Mouse (Mus musculus): Measurements from ENCODE around the gene Nsd1.
"Not testable (repeated sequence)": the region's sequence is repeated elsewhere in the genome, so short reads cannot be mapped to it uniquely, and the experiment has no call there.

Nsd1 gene

GRCm38 (mm10) chr13:55190121-55190868 lies 19.3 kb upstream of the Nsd1 start:
- DNase-seq (ENCODE audit: low spot score): peak; percentile 98

DNA sequence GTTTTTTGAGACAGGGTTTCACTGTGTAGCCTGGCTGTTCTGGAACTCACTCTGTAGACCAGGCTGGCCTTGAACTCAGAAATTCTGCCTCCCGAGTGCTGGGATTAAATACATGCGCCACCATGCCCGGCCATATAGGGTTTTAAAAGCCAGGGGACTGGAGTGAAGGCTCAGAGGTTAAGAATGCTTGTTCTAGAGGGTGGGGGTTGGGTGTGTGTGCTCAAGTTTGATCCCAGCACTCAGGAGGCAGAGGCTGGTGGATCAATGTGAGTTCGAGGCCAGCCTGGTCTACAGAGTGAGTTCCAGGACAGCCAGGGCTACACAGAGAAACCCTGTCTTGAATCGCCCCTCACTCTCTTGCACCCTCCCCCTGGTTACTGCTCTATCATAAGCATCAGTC lies 18.0 kb upstream of the Nsd1 start:
- DNase-seq (ENCODE audit: low spot score): no peak

DNA sequence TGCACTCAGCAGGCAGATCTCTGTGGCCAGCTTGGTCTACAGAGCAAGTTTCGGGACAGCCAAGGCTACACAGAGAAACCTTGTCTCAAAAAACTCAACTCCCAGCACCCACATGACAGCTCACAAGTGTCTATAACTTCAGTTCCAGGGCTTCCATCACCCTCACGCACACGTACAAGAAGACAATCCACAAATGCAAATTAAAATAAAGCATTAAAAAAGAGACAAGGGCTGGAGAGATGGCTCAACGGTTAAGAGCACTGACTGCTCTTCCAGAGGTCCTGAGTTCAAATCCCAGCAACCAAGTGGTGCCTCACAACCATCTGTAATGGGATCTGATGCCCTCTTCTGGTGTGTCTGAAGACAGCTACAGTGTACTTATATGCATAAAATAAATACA lies 6.8 kb upstream of the Nsd1 start:
- not testable (repeated sequence) for DNase-seq (ENCODE audit: low spot score)

DNA sequence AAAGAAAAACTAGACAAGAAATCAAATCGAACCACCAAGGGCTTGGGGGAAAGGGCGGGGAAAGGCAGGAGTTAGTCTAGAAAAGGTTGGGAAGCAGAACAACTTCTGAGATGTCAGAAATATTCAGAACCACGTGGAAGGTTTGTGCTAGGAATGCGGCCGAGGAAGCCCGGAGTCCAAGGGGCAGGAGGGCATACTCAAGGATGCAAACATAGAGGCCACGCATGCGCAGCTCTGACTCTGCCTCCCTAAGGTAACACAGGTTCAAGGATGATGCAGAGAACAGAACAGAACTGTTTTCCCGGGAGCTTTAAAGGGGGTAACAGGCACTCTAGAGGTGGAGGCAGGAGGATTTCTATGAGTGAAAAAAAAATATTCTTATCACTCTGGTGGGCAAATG lies 5.8 kb upstream of the Nsd1 start:
- DNase-seq (ENCODE audit: low spot score): no peak

GRCm38 (mm10) chr13:55204667-55205389 lies 4.8 kb upstream of the Nsd1 start:
- DNase-seq (ENCODE audit: low spot score): no peak

DNA sequence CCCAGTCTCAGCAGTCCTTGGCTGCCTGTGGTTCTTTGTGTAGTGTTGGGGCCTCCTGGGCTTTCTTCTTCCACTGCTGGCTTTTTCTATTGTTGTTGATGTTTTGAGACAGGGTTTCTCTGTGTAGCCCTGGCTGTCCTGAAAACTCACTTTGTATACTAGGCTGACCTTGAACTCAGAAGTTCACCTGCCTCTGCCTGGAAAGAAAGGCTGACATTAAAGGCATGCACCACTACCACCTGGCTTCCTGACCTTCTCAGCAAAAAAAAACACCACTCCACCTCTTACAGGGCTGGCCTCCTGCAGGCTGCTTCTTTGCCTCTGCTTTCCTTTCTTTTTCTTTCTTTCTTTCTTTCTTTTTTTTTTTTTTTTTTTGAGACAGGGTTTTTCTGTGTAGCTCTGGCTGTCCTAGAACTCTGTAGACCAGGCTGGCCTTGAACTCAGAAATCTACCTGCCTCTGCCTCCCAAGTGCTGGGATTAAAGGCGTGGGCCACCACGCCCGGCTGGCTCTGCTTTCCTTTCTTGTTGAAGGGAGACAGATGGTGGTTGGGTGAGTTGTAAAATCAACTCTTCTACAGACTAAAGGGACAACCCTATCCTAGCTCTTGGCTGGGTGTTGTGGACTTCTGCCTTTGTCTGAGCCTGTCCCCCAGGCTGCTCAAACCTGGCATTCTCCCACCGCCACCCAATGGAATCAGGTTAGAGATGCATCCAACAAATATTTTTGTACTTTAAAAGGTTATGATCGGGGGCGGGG lies 4.0 kb upstream of the Nsd1 start:
- DNase-seq (ENCODE audit: low spot score): no peak

DNA sequence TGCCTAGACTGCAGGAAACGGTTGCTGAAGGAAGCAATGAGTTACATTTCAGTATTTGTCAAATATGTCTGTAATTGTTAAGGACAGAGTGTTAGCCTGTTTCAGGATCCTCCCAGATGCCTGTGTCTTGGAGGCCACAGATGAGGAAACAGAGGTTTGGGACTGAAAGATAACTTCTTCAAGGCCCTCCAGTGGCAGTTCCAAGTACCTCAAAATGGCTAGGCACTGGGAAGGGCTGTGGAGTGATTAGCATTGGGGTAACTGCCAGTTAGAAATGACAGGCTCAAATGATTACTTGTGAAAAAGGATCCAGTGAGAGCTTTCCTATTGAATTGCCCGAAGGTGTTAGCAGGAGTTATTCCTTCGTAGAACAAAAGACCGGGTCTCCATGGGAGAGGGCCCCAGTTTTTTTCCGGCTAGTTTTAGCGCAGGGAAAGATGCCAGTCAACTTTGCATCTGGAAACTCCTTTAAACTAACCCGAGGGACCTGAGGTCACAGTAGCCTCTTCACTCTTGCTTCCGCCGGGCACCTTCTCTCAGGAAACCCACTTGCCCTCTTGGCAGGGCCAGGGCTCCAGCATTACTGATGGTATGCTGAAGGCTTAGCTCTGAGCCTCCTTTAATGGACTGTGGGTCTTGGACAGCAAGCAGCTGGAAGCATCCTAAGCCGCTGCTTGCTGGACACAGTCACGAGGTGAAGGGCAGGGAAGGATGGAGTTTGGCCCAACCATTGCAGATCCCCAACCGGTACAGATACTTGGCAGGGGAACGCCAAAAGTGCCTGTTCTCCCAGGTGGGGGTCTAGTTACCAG lies 539 bp upstream of the Nsd1 start:
- DNase-seq (ENCODE audit: low spot score): no peak

DNA sequence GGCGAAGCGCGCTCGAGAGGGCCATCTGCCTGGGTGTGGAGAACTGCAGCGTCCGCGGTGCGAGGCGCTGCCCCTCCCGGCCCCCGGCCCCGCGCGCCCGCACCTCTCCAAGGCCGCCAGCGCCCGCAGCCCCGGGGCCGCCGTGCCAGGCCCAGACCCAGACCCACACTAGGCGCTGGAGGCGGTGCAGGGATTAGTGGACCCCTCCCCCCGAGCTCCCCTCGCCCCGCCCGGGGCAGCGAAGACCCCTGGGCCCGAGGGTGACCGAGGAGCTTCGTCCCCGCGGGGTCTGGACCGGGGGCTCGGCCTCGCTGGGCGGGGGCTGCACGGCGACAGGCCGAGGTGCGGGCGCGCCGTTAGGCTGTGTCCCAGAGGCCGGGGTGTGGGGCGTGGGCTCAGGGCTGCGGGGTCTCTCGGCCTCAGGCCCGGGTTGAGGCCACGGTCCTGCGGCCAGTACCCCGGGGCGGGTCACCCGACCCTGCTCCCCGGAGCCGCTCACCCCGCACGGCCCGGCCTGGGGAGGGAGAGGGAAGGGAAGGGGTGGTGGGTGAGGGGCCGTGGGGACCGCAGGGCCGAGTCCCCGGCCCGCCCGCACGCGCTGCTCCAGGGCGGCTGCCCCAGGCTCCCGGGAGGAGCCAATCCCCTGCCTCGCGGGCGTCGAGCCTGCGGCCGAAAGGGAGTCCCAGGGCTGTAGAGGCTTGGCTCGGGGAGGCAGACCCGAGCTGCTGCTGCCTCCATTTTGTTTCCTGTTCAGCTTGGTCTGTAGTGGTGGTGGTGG lies 800 bp downstream of the Nsd1 start:
- no peak for DNase-seq (ENCODE audit: low spot score)

DNA sequence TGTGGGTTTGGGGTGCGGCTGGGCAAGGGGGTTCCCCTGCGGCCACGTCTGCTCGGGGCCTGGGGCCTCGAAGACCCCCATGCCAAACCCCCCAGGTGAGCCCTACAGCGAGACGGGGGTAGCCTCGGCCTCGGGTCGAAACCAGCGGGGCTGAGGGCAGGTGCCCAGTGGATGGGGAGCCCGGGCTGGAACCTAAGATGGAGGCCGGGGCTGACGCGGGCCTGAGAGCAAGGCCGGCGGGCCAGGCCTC lies 1.3 kb downstream of the Nsd1 start:
- no peak for DNase-seq (ENCODE audit: low spot score)

DNA sequence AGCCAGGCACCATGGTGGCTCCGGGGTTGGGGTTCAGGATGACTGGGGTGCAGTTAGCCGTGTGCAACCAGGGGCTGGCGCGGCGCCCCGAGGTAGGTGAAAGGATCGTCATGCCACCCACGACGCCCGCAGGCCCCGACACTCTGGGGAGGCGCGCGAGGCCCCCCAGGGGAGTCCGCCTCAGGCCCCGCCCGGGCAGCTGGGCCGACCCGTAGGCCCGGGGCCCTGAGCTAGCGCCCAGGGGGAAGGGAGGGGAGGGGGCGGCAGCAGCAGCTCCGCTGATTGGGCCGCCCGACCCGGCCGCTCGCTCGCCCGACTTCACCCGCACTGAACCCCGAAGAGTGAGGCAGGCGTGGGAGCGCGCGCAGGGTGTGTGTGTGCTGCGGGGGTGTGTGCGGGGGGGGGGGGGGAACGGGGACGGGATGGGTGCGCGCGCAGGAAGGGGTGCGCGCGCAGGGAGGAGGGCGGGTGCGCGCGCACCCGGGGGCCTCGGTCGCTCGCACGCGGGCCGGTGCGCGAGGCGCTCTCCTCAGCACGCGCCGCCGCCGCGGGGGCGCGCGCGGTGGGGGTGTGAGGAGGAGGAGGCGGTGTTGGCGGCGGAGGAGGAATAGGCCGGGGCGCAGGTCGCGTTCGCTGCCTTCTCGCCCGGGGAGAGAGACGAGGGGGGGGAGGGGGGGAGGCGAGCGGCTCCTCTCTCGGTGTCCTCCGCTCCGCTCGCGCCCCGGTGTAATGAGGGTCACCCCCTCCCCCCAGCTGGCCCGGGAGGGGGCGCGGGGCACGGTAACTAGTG lies 1.8 kb downstream of the Nsd1 start:
- no peak for DNase-seq (ENCODE audit: low spot score)

- no peak for DNase-seq (ENCODE audit: low spot score)
Measured at GRCm38 (mm10) chr13:55212011-55212360, 2.4 kb downstream of the Nsd1 start.

- peak; percentile 47 for DNase-seq (ENCODE audit: low spot score)
Measured at GRCm38 (mm10) chr13:55212361-55213137, 3.0 kb downstream of the Nsd1 start.

DNA sequence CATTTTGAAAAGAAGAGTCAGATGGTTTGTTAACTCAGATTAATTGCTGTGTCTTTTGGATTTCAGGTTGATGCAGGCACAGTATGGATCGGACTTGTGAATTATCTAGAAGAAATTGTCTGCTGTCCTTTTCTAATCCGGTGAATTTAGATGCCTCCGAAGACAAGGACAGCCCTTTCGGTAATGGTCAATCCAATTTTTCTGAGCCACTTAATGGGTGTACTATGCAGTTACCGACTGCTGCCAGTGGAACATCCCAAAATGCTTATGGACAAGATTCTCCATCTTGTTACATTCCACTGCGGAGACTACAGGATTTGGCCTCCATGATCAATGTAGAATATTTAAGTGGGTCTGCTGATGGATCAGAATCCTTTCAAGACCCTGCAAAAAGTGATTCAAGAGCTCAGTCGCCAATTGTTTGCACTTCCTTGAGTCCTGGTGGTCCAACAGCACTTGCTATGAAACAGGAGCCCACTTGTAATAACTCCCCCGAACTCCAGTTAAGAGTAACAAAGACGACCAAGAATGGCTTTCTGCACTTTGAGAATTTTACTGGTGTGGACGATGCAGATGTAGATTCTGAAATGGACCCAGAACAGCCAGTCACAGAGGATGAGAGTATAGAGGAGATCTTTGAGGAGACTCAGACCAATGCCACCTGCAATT lies 3.7 kb downstream of the Nsd1 start:
- DNase-seq (ENCODE audit: low spot score): no peak

GRCm38 (mm10) chr13:55224364-55224763 lies 14.8 kb downstream of the Nsd1 start:
- no peak for DNase-seq (ENCODE audit: low spot score)

DNA sequence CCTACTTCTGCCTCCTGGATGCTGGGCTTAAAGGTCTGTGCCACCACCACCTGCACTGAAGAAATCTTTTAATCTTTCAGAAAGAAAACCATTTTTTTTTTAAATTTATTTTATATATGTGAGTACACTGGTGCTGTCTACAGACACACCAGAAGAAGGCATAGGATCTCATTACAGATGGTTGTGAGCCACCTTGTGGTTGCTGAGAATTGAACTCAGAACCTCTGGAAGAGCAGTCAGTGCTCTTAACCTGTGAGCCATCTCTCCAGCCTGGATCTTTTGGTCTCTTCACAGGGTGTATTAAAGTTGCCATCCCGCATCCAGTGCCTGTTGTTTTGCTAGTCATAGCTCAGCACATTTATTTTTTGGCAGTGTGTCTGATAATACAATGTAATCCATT lies 21.1 kb downstream of the Nsd1 start:
- DNase-seq (ENCODE audit: low spot score): no peak

DNA sequence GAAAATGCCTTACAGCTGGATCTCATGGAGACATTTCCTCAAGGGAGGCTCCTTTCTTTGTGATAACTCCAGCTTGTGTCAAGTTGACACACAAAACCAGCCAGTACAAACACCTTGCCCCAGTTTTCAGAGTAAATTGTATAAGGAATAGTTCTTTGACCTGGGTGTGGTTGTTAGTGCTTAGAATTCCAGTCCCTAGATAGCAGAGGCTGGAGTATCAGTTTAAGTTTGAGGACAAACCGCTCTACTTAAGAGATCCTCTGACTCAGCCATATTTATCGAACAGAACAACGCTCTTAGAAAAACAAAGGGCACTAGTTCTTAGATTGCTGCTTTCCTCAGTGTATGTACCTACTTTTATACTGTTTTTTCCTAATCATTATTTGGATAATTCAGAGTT lies 33.6 kb downstream of the Nsd1 start:
- no peak for DNase-seq (ENCODE audit: low spot score)

DNA sequence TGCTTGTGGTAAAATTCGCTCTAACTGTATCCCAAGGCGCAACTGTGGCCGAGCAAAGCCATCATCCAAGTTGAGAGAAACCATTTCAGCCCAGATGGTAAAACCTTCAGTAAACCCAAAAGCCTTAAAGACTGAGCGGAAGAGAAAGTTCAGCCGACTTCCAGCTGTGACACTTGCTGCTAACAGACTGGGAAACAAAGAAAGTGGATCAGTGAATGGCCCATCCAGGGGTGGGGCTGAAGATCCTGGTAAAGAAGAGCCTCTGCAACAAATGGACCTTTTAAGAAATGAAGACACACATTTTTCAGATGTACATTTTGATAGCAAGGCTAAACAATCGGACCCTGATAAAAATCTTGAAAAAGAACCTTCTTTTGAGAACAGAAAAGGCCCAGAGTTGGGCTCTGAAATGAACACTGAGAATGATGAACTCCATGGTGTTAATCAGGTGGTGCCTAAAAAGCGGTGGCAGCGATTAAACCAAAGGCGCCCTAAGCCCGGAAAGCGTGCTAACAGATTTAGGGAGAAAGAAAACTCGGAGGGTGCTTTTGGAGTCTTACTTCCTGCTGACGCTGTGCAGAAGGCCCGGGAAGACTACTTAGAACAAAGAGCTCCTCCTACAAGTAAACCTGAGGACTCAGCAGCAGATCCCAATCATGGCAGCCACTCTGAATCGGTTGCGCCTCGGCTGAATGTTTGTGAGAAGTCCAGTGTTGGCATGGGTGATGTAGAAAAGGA lies 37.9 kb downstream of the Nsd1 start:
- DNase-seq (ENCODE audit: low spot score): no peak

- no peak for DNase-seq (ENCODE audit: low spot score)
Measured at GRCm38 (mm10) chr13:55249246-55249645, 39.7 kb downstream of the Nsd1 start.

GRCm38 (mm10) chr13:55252820-55253219 lies 43.2 kb downstream of the Nsd1 start:
- DNase-seq (ENCODE audit: low spot score): no peak
